Mouse (Mus musculus) MEL-GATA-1-ER (cell line): ENCODE measurements around the gene Coro7.

Experiments used
- DNase-seq: peaks from one replicate; pipeline ENCODE4 v3.0.0-alpha.2; 2012; ENCODE audit warnings: low read depth; ENCODE audit errors: extremely low read depth

The Coro7 gene

DNA sequence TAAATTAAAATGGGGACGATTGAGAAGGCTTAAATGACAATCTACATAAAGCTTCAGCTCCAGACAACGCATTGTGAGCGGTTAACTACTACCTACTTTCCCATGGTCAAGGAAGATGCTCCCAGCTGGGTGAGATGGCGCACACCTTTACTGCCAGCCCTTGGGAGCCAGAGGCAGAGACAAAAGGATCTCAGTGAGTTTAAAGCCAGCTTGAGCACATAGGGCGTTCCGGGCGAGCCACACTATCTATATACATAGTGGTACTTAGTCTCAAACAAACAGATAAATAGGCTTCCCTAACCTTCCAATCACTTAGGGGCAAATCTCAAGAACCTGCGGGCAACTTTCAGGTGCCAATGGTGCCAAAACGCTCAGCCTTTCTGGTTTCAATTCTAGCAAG lies 55.5 kb downstream of the Coro7 start:
- no peak for DNase-seq

DNA sequence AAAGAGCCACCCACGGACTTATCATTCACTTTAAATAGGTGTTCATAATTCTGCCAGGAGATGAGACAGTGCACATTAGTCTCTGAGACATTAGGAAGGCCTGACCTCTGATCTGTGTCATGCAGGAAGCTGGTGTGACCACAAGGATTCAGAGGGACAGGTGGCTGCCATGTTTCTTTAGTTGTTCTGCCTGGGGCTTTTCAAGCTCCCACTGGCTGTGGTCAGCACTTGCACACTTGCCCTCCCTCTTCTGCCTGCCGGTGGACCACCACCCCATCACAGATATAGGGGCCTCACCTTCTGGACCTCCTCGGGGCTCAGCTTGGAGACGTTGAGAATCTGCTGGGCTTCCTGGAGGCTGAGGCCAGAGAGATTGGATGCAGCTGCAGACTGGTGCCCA lies 62.7 kb downstream of the Coro7 start:
- DNase-seq = no peak

DNA sequence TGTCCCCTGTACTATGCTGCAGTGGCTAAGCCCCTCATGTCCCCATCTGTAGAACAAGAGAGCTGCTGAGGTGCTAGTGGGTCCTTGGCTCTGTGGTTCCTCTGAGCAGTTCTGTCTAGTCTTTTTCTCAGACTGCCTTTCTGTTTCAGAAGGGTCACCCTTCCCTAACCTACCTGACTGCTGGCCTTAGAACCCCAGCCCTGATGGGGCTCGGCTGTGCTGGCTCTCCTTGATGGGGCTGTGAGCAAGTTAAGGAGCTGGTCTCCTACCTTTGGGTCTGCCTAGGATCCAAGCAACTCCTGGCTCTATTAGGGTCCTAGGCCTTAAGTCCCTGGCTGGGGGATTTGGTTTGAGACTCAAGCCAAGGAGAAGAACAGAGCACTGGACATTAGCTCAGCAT lies 64.3 kb downstream of the Coro7 start:
- no peak for DNase-seq

DNA sequence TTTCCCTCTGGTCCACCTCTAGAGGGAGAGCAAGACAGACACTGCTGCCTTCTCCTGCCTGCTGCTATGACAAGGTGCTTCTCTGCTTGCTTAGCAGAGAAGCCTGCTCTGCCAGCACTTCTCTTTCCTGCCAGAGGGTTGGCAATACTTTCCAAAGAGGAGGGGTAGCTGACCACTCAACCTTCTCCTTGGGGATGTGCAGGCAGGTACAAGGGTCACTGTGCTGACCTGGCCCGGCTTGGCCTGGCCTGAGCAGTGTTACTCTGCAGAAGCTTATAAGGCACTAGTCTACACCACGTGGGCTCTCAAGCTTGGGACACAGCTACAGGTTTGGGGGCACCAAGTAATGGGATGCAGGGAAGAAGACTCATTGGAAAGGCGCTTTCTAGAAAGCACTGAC lies 64.9 kb downstream of the Coro7 start:
- DNase-seq = no peak

DNA sequence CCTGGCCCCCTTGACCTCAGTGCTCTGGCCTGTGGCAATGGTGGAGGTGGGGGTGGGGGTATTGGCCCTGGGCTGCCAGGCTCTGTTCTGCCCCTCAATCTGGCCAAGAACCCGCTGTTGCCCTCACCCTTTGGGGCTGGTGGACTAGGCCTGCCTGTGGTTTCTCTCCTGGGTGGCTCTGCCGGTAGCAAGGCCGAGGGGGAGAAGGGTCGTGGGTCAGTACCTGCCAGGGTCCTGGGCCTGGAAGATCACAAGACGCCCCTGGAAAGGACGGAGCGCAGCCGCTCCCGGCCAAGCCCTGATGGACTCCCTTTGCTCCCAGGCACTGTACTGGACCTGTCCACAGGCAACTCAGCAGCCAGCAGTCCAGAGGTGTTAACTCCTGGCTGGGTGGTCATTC lies 65.8 kb downstream of the Coro7 start:
- no peak for DNase-seq

DNA sequence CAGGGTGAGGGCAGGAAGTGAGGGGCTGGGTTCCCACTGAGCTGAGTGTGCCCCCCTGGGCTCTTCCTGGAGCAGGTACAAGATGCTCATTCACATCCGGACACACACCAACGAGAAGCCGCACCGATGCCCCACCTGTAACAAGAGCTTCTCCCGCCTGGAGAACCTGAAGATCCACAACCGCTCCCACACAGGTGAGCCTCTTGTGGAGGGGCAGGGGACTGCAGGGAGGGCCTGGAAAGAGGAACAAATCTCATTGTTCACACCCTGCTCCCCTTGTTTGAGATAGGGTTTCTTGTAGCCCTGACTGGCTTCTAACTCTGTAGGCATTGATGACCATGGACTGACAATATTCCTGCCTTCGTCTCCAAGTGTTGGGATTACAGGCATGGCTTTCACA lies 67.9 kb downstream of the Coro7 start:
- DNase-seq = no peak

DNA sequence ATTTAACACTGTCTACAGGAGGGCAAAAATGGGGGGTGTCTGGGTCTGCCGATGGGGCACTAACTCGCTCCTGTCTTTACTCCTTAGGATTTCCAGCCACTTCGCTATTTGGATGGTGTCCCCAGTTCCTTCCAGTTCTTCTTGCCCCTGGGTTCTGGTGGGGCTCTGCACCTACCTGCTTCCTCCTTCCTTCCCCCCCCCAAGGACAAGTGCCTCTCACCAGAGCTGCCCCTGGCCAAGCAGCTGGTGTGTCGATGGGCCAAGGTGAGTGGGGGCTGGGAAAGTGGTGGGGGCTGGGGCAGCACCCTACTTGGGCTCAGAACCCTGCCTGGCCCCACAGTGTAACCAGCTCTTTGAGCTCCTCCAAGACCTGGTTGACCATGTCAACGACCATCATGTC lies 68.4 kb downstream of the Coro7 start:
- DNase-seq = no peak

DNA sequence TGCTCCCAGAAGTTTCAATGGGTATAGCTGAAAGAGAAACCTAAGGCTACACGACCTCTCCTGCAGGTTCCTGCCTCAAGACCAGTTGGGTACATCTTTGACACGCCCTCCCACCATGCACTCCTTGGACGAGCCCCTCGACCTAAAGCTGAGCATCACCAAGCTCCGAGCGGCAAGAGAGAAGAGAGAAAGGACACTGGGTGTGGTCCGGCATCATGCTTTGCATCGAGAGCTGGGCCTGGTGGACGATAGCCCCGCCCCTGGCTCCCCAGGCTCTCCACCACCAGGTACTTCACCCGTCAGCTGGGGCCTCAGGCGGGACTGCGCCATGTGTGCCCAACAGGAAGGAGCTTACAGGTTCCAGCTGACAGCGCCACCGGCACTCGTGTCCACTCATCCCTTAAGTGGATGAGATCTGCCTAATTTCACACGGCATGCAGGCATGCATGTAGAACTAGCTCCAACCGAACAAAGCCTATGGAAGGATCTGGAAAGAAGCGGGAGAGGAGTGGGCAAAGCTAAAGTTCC lies 71.0 kb downstream of the Coro7 start:
- no peak for DNase-seq

DNA sequence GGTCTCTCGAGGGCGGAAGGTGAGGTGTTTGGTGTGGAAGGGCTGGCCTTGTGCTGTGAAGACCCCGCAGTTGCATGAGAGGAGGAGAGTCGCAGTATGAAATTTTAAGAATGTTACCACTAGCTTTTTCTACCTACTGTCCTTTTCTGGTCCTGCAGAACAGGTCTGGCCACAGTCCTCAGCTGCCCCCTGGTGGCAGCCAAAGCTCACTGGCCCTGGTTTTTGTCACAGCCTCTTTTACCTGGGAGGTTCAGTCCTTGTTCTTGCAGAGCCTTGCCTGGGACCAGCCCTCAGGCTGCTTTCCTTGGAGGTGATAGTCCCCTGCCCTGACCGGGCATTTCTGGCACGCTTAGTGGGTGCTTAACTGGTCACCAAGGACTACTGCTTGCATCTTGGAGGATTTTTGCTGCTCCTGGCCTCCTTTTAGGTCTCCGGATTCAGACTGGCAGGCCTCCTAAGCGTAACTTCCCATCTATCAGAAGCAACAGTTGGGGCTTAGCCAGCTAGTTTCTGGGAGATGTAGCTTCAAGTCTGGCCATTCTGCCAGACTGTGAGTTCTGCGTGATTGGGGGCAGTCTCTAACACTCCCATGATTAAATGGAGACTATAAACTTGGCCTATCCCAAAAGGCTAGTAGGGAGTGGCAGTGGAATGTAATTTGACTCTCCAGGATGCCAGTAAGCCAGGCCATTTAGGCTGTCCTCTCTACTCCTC lies 71.6 kb downstream of the Coro7 start:
- no peak for DNase-seq

DNA sequence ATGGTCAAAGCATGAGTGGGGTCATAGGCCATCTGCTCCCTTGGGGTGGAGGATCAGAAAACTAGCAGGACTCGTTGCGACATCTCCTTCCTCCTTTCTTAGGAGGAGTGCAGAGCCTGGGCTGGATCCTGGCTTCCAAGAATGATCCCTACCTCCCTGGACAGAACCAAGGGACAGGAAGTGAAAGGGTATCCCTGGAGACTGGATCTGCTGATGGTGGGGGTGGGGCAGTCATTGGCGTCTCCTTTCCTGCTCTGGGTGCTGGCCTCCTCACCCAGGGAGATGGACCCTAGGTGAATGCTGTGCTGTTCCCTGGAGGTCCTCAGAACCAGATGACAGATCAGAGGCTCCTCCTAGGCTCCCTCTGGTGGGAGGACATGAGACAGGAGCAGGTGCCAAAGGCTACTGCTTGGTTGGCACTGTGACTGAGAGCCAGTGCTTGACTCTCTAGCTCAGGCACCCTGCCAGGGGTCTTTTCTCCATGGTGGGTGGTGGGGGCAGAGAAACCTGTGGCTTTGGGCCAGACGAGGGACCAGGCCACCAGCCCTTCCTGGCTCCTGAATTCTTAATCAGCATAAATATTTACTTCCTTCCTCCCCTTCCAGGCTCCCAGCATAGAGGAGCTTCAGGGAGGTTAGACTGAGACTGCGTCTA lies 73.0 kb downstream of the Coro7 start:
- no peak for DNase-seq

DNA sequence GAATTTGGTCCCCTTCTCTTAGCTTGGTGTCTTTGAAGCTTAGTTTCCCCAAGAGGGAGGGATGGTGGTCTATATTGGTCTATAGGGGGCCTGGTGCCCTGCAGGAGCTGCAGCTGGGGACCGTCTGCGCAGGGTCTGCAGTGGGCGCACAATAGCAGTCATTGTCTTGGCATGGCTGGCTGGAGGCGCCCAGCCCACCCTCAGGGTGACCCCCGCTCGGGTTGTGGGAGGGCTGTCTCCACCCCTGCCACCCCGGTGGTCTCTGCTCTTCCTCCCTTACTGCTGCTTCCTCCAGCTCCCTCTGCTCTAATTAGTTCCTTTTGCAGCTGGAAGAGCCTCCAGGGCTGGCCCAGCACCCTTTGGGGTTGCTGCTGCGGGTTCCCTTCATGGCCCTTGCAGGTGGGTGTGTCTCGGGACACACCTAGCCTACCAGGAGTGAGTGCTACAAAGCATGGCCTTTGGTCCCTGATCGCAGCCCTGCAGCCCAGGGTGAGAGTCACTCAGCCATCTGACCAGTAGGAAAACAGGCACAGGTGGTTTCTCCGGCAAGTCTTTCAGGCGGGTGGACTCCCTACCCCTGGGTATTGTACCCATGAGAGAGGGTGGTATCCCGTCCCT lies 74.0 kb downstream of the Coro7 start:
- DNase-seq = no peak

DNA sequence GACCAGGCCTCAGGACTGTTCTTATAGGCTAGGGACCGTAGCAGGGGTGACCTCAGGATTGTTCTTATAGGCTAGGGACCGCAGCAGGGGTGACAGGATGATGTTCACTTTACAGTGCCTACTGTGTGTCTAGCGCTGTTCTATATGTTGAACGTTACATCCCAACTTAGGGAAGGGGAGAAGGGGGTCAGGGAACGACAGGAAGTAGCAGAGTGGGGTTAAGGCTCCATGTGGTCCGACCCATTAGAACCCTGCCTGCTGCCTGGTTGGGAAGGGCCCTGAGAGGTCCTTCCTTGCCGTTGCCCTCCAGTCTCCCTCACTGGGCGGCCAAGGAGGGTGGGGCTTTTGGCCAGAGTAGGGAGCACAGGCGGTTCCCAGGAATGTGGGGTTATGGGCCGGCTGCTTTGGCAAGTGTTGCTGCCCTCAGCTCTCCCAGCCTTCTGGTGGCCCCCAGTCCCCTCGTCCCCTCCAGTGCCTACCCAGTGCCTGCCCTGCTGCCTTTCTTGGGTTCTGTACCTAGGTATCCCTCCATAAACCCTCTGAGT lies 75.2 kb downstream of the Coro7 start:
- no peak for DNase-seq

DNA sequence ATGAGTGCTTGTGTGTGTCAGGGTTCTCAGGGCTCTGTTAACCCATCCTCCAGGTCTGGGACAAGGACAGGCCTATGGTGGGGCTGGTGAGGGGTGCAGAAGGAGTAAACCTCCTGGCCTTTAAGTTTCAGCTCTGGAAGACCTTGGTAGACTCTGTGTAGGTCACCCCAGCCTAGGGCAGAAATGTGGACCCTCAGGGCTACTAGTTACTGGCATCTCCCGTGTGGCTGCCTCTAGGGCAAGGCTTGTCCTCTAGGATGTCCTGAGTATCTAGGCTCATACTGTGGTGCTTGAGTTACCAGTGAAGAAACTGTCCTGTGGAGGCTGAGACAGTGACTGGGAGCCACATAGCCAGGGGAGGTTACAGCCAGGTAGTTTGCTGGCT lies 76.1 kb downstream of the Coro7 start:
- DNase-seq = no peak

DNA sequence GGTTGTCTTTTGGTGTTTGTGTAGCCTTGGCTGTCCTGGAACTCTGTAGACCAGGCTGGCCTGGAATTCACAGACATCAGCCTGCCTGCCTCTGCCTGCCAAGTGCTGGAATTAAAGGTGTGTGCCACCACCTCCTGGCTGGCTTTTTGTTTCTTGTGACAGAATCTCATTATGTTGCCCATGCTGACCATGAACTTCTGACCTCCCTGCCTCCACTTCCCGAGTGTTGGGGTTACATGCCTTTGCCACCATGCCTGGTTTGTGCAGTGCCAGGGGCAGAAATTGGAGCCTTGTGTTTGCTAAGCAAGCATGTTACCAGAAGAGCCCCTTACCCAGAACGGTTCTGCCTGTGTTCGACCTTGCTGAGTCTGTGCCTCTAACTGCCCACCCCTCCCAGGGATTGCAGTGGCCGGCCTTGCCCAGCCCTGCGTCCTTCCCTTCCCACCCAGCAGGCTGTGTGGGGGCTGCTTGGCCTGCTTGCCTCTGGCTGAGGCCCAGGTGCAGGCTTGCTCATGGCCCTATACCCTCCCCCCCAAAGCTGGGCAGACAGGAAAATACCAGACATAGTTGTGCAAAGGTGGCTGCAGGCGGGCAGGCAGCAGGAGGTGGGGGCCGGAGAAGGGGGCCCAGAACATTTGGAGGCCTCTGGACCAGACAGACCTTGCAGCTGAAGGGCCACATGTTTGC lies 76.7 kb downstream of the Coro7 start:
- no peak for DNase-seq

DNA sequence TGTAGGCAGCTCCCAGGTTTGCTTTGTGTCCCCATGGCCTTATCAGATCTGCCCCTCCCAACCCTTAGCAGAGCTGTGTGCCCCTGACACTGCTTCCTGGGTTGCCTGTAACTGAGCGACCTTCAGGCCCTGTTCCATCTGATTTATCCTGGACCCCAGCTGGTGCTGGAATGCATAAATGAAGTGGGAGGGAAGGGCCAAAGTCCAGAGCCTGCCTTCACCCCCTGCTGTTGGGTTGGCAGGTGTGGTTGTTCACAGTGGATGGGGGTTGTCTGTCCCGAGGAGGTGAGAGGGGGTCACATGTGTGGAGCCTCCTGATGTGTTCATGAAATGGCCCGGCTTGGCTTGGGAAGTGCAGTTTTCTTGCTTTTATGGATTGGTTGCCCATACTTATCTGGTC lies 77.4 kb downstream of the Coro7 start:
- no peak for DNase-seq

DNA sequence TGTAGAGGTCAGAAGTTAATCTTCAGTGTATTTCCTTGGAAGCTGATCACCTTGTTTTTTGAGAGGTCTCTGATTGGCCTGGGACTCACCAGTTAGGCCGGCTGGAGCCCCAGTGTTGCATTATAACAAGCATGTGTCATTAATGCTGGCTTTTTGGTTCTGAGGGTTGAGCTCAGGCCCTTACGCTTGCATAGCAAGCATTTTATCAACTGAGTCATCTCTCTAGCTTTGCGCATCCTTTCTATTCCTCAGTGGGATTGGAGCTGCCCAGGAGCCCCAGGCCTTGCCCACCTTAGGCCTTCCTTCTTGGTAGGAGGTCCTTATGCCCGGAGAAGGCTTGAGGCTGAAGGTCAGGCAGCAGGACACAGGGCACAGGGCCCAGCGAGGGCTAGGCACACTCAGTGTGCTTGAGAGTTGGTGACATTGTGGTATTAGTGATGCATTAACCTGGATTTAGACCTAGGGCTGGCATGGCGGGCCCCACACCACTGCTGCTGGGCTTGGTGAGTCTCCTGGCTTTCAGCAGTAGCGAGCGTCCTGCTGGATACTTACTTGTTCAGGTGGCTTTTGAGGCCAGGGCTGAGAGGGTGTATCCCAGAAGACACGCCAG lies 78.8 kb downstream of the Coro7 start:
- DNase-seq = no peak

DNA sequence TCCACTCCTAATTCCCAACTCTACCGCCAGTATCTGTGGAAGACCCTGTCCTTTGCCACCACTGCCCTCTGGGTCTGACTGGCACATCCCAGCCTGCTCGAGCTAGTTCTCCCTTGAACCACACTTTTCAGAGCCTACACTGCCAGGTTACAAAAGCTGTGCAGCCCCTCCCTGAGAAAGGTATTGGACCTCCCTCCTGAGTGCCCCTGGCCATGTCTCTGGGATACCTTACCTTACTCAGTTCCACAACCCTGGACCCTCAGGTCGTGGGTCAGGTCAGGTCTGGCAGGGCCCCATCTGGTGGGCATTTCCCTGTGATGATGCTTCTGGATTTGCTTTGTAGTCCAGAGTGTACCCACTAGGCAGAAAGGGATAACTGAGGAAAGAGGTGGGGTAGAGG lies 80.0 kb downstream of the Coro7 start:
- DNase-seq = no peak

DNA sequence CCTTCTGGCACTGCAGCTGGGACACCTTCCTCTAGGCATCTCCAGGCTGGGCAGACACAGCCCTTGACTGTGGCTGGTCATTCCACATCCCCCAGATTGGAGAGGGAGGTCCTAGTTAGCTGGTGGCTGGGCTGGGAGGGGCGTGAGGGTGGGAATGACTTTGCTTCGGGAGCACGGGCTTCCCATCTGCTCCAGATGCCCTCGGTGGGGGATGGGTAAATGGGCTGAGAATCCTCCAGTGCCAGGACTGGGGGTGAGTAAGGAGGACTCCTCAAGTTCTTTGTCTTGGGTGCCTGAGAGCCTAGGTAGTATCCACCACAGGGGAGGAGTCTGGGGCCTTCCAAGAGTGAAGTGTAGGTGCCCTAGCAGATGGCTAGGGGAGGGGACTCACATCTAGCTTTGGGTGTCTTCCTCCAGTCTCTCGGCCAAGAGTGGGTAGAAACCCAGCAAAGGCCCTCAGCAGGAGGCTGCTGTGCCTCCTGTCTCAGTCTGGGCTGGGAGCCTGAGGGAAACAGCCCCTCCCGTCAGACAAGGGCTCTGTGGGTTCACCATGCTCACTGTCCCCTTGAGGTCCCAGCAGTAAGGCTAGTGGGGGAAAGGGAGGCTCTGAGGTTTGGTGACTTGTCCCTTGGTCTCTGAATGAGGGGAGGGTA lies 80.6 kb downstream of the Coro7 start:
- DNase-seq = no peak

DNA sequence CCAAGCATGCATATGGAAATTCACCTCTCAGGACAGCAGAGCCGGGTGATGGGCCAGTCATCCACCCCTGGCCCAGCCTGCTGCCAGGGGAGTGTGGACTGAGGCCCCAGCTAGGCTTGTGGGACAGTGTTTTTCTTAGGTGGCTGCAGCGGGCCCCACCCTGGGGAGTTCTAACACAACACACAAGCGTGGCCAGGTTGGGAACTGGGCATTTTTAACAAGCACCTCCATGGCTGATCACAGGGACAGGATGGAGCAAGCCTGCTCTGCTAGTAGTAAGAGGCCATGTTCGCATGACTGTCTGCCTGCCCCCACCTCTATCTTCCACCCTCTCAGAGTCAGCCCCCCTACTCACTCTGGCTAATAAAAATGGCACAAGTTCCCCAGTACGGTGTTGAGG lies 81.5 kb downstream of the Coro7 start:
- no peak for DNase-seq

DNA sequence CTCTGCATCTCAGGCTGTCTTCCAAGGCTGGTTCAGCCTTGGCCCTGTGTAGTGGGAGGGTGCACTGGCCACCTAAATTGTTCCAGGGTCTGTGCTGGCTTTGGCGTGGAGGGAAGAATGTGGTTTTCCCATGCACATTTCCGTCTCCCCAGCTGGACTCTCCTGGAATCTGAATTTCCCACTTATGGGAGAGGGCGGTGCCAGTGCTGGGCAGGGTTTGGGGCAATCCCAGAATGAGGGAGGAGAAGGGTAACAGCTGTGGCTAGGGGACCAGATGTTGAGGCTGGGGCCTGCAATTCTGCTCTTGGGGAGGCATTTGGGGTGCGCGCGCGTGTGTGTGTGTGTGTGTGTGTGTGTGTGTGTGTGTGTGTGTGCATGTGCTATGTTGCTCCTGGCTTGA lies 82.3 kb downstream of the Coro7 start:
- no peak for DNase-seq

DNA sequence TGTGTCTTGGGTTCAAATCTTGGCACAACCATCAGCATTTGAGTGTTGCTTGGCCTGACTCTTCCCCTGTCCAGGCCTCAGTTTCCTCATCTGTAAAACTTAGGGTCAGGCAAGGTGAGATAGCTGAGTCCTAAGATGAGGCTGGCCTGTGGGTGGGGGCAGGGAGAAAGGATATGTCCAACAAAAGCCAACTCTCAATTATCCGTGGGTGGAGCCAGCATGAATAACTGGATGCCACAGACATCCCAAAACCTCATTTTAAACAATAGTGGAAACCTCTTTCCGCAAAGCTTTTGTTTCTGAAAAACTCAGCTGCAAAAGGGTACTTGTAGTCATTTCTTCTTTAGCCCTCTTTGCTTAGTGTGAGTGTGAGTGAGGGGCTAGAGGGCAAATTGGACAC lies 82.7 kb downstream of the Coro7 start:
- DNase-seq = no peak
